Mouse (Mus musculus): ENCODE data around the gene Opcml.

GRCm38 (mm10) chr9:28789439-28789838 is 998.9 kb downstream of the Opcml start:
- TF ChIP-seq CTCF (IDR thresholded peaks at IDR 0.05; ENCODE audit: extremely low read depth, insufficient read depth, low read length) (peak; percentile 33), POLR2A (IDR thresholded peaks at IDR 0.05; ENCODE audit: extremely low read depth, insufficient read depth, low read length) (no peak)

Data from cortical plate, adult 2 months (tissue).